In genomic region chr2:152108702-152109101, GRCm38 (mm10) we compare ENCODE assay signal across 18 mouse cellular contexts. TPM values are rescaled to one million over a fixed set of nuclear protein-coding genes. Genes with fewer than 3 reads are reported as not detected.
A peak's percentile ranks its signal among the peaks of the same experiment; 100 is the strongest.
DNase-seq lines count a peak whose midpoint lies in the region; ATAC-seq and TF ChIP-seq lines count a peak whose summit lies in the region.
"Had no signal": no experiment of that assay in that cellular context is flagged by ENCODE, and none has a peak within 500 bp of the region (broad histone marks: within the 10 kb centered on the region; RNA-seq: fewer than 3 reads in every experiment).

No protein-coding gene starts in this region.

- TF ChIP-seq POLR2A in brain, embryonic 14.5 days (IDR thresholded peaks at IDR 0.05; ENCODE audit: borderline replicate concordance, extremely low read depth, insufficient read depth, insufficient read length, poor library complexity, severe bottlenecking) = no peak

- TF ChIP-seq CTCF in brain, embryonic 14.5 days (IDR thresholded peaks at IDR 0.05; ENCODE audit: borderline replicate concordance, extremely low read depth, insufficient read depth, insufficient read length) = no peak

- 0 out of 2 replicates have a peak overlapping the region, but pooled peaks have one; percentile 36 for H3K27ac ChIP-seq in forebrain, embryonic 12.5 days
- H3K27ac ChIP-seq in forebrain, embryonic 10.5 days = no peak overlapping the region
- H3K27ac ChIP-seq: embryonic facial prominence, embryonic 10.5 days; heart, embryonic 13.5 days; hindbrain, embryonic 15.5 days had no signal

- no peak overlapping the region for H3K4me2 ChIP-seq in forebrain, embryonic 12.5 days
- H3K4me2 ChIP-seq: hindbrain, embryonic 15.5 days had no signal

- peaks cover 11% of the 10 kb centered on the region for H3K4me1 ChIP-seq in forebrain, embryonic 12.5 days
- H3K4me1 ChIP-seq in forebrain, embryonic 10.5 days = peaks cover 29% of the 10 kb centered on the region
- H3K4me1 ChIP-seq in megakaryocyte, embryonic 14.5 days = peaks cover 83% of the 10 kb centered on the region

- H3K9ac ChIP-seq in forebrain, embryonic 12.5 days = no peak overlapping the region
- H3K9ac ChIP-seq: heart, embryonic 13.5 days; hindbrain, embryonic 15.5 days had no signal

- DNase-seq in forebrain, embryonic 10.5 days (ENCODE audit: extremely low spot score, low spot score) = no peak
- DNase-seq in brain, embryonic 14.5 days (ENCODE audit: low read depth) = peak; percentile 71
- DNase-seq in embryo, embryonic 9.5 days (ENCODE audit: extremely low spot score) = no peak
- DNase-seq: adrenal gland, postnatal 10 days; cerebellum, adult 8-10 months; cerebellum, postnatal 25 days; gastrocnemius, postnatal 36 days; heart, adult 11 months; heart, postnatal 36 days; kidney, adult 11 months had no signal

- H3K9me3 ChIP-seq in forebrain, embryonic 12.5 days = no peaks in the 10 kb centered on the region
- H3K9me3 ChIP-seq in forebrain, embryonic 10.5 days = no peaks in the 10 kb centered on the region
- no peaks in the 10 kb centered on the region for H3K9me3 ChIP-seq in megakaryocyte, embryonic 14.5 days
- H3K9me3 ChIP-seq: heart, embryonic 13.5 days; hindbrain, embryonic 15.5 days had no signal

- ATAC-seq in forebrain, embryonic 12.5 days (ENCODE audit: low FRiP score) = no peak
- no peak for ATAC-seq in megakaryocyte, adult 5-6 weeks (ENCODE audit: poor library complexity, severe bottlenecking)

- H3K4me3 ChIP-seq in forebrain, embryonic 12.5 days (replicated peaks) = no peak overlapping the region
- H3K4me3 ChIP-seq in forebrain, embryonic 10.5 days = no peak overlapping the region
- peak overlapping the region; percentile 46 for H3K4me3 ChIP-seq in megakaryocyte, embryonic 14.5 days (replicated peaks)
- H3K4me3 ChIP-seq: embryonic facial prominence, embryonic 10.5 days; heart, embryonic 13.5 days; hindbrain, embryonic 15.5 days had no signal

- 66% methylated on average over 7 of the region's 7 CpGs for WGBS in forebrain, embryonic 12.5 days
- WGBS in forebrain, embryonic 10.5 days = 88% methylated on average over 7 of the region's 7 CpGs

- peaks cover 11% of the 10 kb centered on the region; the same call in 1 of the 2 replicates for H3K27me3 ChIP-seq in forebrain, embryonic 12.5 days
- H3K27me3 ChIP-seq in forebrain, embryonic 10.5 days (ENCODE audit: poor library complexity, severe bottlenecking) = peaks cover 47% of the 10 kb centered on the region
- H3K27me3 ChIP-seq in megakaryocyte, embryonic 14.5 days (replicated peaks) = no peaks in the 10 kb centered on the region
- H3K27me3 ChIP-seq: hindbrain, embryonic 15.5 days had no signal

- peaks cover 6% of the 10 kb centered on the region; the same call in 1 of the 2 replicates for H3K36me3 ChIP-seq in forebrain, embryonic 12.5 days (replicated peaks)
- H3K36me3 ChIP-seq in forebrain, embryonic 10.5 days (replicated peaks) = peaks cover 23% of the 10 kb centered on the region
- H3K36me3 ChIP-seq in megakaryocyte, embryonic 14.5 days (replicated peaks; ENCODE audit: low read length) = peaks cover 60% of the 10 kb centered on the region

RNA-seq across cellular contexts. Expression of gene Srxn1, which starts 3.4 kb away (rescaled TPM):
- polyA plus RNA-seq in forebrain, embryonic 12.5 days (2016; fragmentation: Nextera tagmentation; extraction: Ambion mirVana) = 12.0 and 12.9 TPM in 2 replicates
- polyA plus RNA-seq in forebrain, embryonic 10.5 days (2016; fragmentation: Nextera tagmentation; extraction: Ambion mirVana) = 14.6 and 14.9 TPM in 2 replicates
- 30.6 and 45.4 TPM in 2 replicates for polyA plus RNA-seq in megakaryocyte, embryonic 14.5 days (2012; ENCODE audit: insufficient read depth, low replicate concordance)
- total RNA-seq in megakaryocyte, adult 5-6 weeks (2015) = 0.96 and 1.9 TPM in 2 replicates
- 2.0 and 2.5 TPM in 2 replicates for total RNA-seq in megakaryocyte, adult 5-6 weeks (2017)
- 17.9 and 18.5 TPM in 2 replicates for polyA plus RNA-seq in brain, embryonic 14.5 days (2012; rRNA removed)

RNA-seq across cellular contexts. Expression of gene Scrt2, which starts 27.4 kb away (rescaled TPM):
- 15.3 and 15.6 TPM in 2 replicates for polyA plus RNA-seq in forebrain, embryonic 12.5 days (2016; fragmentation: Nextera tagmentation; extraction: Ambion mirVana)
- 1.1 and 2.4 TPM in 2 replicates for polyA plus RNA-seq in forebrain, embryonic 10.5 days (2016; fragmentation: Nextera tagmentation; extraction: Ambion mirVana)
- not detected in 2 replicates for polyA plus RNA-seq in megakaryocyte, embryonic 14.5 days (2012; ENCODE audit: insufficient read depth, low replicate concordance)
- not detected in 2 replicates for total RNA-seq in megakaryocyte, adult 5-6 weeks (2015)
- not detected in 2 replicates for total RNA-seq in megakaryocyte, adult 5-6 weeks (2017)
- polyA plus RNA-seq in brain, embryonic 14.5 days (2012; rRNA removed) = 66.5 and 88.8 TPM in 2 replicates
- total RNA-seq: gastrocnemius, adult 8-10 months; gastrocnemius, postnatal 36 days; heart, postnatal 36 days had no signal
- polyA plus RNA-seq: heart, embryonic 13.5 days; heart, postnatal 0 days had no signal

RNA-seq across cellular contexts. Expression of gene Tcf15, which starts 34.7 kb away (rescaled TPM):
- 3.0 and 3.2 TPM in 2 replicates for polyA plus RNA-seq in forebrain, embryonic 12.5 days (2016; fragmentation: Nextera tagmentation; extraction: Ambion mirVana)
- polyA plus RNA-seq in forebrain, embryonic 10.5 days (2016; fragmentation: Nextera tagmentation; extraction: Ambion mirVana) = 4.0 and 4.1 TPM in 2 replicates
- 1.2 TPM in 1 of 2 replicates, not detected in the other for polyA plus RNA-seq in megakaryocyte, embryonic 14.5 days (2012; ENCODE audit: insufficient read depth, low replicate concordance)
- total RNA-seq in megakaryocyte, adult 5-6 weeks (2015) = not detected in 2 replicates
- total RNA-seq in megakaryocyte, adult 5-6 weeks (2017) = not detected in 2 replicates
- 2.0 and 2.4 TPM in 2 replicates for polyA plus RNA-seq in brain, embryonic 14.5 days (2012; rRNA removed)
